Mouse (Mus musculus) retina, postnatal 1 day (tissue): ENCODE measurements around the gene Mrap.

Experiments
- DNase-seq: peaks from one replicate; pipeline ENCODE4 v3.0.0-alpha.2; 2012

The Mrap gene

GRCm38 (mm10) chr16:90738092-90738956, at the start of gene Mrap:
Mrap (plus strand) TSS chr16:90738207.
- no peak for DNase-seq

GRCm38 (mm10) chr16:90692704-90693385, 45.2 kb upstream of the Mrap start:
- DNase-seq: peak; percentile 53

DNA sequence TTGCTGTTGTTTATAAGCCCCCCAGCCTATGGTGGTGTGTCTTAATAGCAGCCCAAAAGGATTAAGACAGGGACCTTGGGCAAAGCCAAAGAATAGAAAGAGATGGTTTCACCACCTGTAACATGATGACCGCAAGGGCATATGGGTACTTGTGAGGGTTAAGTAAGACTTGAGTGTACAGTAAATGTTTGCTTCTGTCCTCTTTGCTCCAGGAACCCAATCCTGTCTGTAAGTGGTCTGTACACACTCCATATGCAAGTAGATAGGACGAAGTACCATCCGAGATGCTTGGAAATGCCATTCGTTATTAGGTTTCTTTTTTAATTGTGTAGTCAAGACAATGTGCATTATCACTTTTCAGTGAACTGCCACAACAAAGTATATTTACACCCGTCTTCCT, 44.4 kb upstream of the Mrap start:
- DNase-seq: no peak

DNA sequence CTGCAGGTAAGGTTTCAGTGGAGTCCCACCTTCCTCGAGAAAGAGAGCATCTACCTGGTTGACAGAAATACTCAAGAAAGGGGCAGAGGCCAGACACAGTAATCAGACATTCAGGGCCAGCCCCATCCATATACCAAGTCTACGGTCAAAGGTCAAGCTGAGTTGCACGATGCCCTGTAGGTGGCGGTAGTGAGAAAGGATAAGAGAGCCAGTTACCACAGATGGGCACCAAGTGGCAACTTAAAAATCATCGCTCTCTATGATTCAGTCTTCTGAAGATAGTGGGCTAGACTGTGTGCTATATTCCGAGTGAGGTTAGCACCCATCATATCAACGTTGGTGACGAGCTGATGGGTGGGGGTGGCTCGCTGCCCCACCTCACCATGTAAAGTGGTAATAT, 43.3 kb upstream of the Mrap start:
- peak; percentile 77 for DNase-seq

GRCm38 (mm10) chr16:90695121-90695520, 42.9 kb upstream of the Mrap start:
- DNase-seq: no peak

- no peak for DNase-seq
These were observed 41.7 kb upstream of the Mrap start for GRCm38 (mm10) chr16:90696306-90696705.

GRCm38 (mm10) chr16:90699390-90699789, 38.6 kb upstream of the Mrap start:
- DNase-seq: no peak

- no peak for DNase-seq
These were observed 36.5 kb upstream of the Mrap start for GRCm38 (mm10) chr16:90701541-90701940.

GRCm38 (mm10) chr16:90703646-90704045, 34.4 kb upstream of the Mrap start:
- no peak for DNase-seq

GRCm38 (mm10) chr16:90704161-90704825, 33.7 kb upstream of the Mrap start:
- no peak for DNase-seq

GRCm38 (mm10) chr16:90706279-90706678, 31.7 kb upstream of the Mrap start:
- DNase-seq: no peak

GRCm38 (mm10) chr16:90709711-90710289, 28.2 kb upstream of the Mrap start:
- peak; percentile 96 for DNase-seq

DNA sequence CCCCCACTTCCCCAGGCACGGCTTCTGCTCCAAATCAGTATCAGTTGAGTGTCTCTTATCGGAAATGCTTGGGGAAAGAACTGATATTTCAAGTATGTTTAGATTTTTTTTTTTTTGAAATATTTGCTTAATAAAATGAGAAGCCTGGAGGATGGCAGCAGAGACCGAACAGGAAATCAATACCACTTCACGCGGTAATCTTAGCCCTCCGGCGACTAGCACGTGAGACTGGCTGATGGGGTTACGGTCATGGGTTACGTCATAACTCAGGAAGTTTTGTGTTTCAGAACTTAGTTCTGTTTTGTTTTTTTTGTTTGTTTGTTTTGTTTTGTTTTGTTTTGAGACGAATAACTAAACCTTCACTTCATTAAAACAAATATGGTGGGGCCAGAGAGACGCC, 27.7 kb upstream of the Mrap start:
- no peak for DNase-seq

DNA sequence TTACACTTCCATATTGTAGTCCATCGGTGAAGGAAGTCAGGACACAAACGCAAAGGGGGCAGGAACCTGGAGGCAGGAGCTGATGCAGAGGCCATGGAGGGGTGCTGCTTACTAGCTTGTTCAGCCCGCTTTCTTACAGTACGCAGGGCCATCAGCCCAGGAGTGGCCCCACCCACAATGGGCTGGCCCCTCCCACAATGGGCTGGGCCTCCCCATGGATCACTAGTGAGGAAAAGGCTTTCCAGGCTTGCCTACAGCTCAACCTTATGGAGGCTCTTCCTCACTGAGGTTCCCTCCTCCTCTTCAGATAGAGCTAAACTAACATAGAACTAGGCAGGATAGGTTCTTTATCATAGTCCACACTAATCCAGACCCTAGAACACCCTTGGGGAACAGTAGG, 14.0 kb upstream of the Mrap start:
- no peak for DNase-seq

DNA sequence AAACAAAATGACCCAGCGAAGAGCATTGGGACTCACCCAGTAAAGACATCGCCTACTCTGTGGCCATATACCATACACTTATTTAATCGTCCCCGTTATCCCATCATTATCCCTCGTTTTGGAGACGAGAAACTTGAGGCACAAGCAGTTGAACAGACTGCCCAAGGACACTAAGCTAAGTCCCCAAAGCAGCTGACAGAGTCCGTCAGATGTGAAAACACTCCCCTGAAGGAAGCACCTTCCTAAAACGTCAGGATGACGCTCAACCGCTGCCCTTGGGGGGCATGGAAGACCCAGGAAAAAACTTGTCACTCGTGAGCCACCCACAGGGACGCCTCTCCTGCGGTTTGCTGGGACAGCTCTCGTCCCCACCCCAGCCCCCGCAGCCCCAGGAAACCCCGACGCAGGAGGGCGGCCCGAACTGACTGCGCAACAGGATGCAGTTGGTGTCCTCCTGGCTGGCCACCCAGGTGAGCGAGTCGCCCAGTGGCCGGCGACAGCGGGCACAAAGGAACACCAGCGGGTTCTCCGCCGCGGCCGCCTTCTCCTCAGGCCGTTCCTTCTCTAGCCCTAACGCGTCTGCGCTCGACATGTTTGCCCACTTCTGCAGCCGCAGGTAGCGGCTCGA, 11.3 kb upstream of the Mrap start:
- DNase-seq: no peak

- DNase-seq: peak; percentile 97
These were observed 10.5 kb upstream of the Mrap start, which contains the start of gene Mis18a for GRCm38 (mm10) chr16:90727233-90728115. Mis18a (minus strand) TSS chr16:90727404.

- no peak for DNase-seq
These were observed 2.4 kb upstream of the Mrap start for GRCm38 (mm10) chr16:90735611-90736010.

DNA sequence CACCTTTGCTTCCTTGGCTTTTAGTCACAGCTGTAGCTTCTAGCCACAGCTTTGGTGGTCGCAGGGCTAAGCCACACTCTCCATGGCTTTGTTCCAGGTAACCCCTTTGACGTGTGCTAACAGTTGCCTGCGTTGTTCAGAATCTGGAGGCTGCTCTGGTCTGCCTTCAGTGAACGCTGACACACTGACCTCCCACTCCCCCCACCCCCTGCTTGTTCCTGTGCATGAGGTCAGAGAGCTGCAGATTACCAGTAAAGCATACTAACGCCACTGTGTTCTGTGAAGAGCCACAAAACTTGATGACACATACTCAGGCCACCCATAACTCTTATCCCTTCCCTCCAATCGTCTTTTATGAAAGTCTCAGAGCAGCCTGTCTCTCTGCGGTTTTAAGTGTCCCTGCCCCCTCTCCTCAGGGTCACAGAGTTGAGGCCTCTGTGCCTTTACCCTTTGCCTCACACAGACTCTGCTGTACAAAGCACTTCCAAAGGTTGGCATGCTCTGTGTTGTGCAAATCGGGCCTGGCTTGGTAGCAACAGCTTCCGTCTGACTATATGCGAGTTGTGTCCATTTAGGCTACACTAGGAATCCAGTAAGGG, 1.2 kb upstream of the Mrap start:
- DNase-seq: no peak

GRCm38 (mm10) chr16:90747143-90747542, 9.1 kb downstream of the Mrap start:
- DNase-seq: no peak

GRCm38 (mm10) chr16:90748169-90748568, 10.2 kb downstream of the Mrap start:
- no peak for DNase-seq

- no peak for DNase-seq
These were observed 15.5 kb downstream of the Mrap start for GRCm38 (mm10) chr16:90753386-90753941.
